Mouse (Mus musculus) frontal cortex, postnatal 36 days (tissue): ENCODE measurements around the gene Npvf.

ENCODE experiments used
- DNase-seq, 2 experiments: peaks; one replicate each; pipeline ENCODE4 v3.0.0; 2022; ENCODE audit warnings: low spot score in 2 of 2

The Npvf gene

GRCm38 (mm10) chr6:50654356-50654755, at the start of gene Npvf:
Npvf (minus strand) TSS chr6:50654439.
- DNase-seq: no peak

GRCm38 (mm10) chr6:50689121-50689815, 35.0 kb upstream of the Npvf start:
- peak in 1 of 2 experiments; percentile 19 for DNase-seq

GRCm38 (mm10) chr6:50684646-50685415, 30.6 kb upstream of the Npvf start:
- DNase-seq: peak; percentile 12 to 18

DNA sequence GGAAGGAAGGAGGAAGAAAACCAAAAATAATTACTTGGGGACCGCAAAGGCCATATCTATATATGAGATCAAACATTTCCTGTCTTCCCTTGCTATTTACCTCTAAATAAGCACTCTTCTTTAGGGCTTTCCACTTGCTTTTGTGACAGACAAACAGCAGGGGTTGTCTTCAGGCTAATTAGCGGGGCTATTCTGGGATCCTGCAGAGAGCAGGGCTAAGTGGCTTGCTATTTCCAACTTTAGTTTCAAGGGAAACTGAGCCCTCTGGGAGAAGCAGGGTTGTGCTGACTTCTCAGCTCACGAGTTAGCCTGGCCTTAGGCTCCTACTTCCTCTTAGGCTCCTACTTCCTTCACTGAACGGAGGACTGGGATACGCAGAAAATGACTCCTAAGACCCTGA, 27.3 kb upstream of the Npvf start:
- DNase-seq: no peak

DNA sequence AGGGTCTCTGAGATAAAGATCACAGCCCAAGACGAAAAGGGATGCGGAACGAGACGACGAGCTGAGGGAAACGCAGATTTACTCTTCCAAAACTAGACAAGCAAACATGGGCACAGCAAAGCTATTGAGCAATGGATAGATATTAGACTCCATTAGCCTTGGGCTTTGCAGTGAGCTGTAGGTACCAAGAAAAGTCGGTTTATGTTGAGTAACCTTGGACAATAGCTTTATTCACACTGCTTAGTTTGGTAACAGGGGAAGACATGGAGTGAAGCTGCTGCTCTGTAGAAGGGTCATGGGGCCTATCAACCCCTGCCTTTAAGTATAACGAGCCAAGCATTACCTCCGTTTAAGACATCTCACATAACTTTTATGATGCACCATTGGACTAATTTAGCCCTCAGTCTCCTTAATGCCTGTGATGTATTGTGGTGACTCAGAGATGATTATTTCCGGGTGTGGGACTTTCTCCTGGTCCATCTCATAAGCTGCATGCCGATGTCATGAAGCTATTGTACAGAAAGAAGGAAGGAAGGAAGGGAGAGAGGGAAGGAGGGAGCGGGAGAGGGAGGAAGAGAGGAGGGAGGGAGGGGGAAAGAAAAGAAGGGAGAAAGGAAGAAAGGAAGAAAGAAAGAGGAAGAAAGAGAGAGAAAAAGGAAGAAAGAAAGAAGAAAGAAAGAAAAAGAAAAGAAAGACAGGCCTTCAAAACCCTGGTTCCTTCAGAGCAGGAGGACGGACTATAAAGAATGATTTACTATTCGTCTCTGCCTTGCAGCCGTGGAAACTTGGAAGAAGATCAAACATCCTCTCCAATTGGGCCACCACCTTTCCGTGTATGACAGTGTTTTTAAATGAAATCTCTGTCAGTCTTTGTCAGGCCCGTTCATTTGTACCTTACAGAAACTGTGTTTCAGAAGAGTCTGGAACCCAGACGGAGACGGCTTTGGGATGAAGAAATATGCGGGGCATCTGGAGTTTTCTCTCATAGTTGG, 26.3 kb upstream of the Npvf start:
- no peak for DNase-seq

DNA sequence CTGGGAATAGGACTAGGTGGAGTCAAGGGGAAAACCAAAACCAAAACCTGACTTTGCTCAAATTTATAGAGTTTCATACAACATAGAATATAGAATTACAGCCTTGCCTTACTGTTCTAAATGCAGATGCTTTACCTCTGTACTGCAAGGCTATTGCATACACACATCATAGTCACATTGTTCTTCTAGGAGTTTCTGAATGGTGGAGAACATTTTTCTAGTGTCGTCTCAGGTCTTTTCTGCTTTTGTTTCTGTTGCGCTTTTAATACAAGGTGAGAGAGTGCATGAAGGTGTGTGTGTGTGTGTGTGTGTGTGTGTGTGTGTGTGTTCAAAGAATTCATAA, 25.2 kb upstream of the Npvf start:
- no peak for DNase-seq

DNA sequence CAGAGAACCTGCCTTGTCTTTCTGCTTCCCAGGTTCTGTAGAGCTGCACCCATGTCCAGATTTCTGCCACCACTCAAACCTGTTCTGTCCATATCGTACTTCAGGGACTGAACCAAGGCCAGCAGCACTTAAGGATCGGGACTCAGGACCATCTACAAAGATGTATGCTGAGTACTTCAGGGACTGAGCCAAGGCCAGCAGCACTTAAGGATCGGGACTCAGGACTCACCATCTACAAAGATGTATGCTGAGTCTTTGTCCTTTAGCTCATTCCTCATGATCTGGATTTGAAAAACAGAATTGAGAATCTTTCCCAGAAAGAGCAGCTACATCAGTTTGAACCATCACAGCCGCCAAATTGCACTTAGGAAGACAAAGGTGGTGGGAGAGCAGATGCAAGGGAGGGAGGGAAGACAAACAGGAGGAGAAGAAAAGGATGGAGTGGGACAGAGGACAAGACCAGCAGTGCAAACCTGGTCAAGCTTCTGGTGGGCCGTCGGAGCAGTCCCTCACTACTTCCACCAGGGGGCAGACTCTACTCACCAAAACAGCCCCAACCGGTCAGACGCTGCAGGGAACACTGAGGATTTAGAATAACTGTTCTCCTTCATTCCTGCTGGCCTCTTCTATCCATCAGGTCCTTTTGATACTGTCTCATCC, 24.7 kb upstream of the Npvf start:
- DNase-seq: peak; percentile 75 to 80

GRCm38 (mm10) chr6:50671191-50671590, 17.0 kb upstream of the Npvf start:
- no peak for DNase-seq

DNA sequence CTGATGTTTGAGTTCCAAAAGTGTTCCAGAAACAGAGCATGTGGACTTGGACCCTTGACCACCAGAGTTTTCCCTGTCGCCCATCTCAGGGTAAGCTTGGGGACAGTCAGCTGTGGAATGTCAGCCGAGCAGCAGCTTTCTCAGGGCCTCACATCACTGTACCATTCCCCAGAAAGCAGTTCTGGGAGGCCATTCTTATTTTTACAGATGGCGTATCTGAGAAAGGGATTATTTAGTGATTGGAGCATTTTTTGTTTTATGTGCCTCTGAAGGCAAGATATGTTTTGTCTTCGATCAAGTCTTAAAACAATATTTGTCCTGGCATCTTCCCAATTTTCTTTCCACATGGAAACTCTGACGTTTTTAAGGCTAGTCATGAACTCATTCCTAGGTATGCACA, 12.7 kb upstream of the Npvf start:
- no peak for DNase-seq

DNA sequence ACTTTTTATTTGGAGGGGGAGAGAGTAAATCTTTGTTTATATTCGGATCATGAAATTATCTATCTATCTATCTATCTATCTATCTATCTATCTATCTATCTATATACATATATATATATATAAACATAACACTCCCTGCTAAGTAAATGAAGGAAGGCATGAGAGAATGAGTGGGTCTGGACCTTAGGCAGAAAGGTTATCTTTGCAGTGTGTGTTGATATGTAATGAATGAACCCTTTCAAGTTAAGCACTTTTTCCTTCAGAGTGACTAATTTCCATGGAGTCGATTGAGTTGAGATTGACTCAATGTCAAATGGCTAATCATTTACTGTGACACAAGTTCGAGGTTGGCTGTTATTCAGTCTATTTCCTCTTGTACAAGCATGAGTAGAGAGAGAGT, 10.8 kb upstream of the Npvf start:
- no peak for DNase-seq

GRCm38 (mm10) chr6:50664193-50664592, 10.0 kb upstream of the Npvf start:
- no peak for DNase-seq

GRCm38 (mm10) chr6:50662925-50663583, 8.8 kb upstream of the Npvf start:
- DNase-seq: no peak

DNA sequence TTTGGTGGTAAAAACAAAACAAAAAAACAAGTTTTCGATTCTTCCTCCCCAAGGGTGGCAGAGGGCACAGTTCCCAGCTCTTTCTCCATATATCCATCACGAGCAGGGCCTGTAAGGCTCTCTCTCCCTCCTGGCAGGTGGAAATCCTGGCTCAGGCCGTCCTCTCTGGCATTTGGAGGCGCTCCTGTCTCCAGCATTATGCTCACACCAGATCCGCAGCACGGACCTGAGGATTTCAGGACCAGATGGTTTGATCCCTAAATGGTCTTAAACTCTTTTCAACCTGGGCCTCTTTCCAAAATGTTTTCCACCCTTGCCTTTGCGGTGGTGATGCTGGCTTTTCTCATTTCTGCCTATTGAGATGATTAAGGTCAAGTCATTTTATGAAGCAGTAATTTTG, 7.5 kb upstream of the Npvf start:
- DNase-seq: no peak

DNA sequence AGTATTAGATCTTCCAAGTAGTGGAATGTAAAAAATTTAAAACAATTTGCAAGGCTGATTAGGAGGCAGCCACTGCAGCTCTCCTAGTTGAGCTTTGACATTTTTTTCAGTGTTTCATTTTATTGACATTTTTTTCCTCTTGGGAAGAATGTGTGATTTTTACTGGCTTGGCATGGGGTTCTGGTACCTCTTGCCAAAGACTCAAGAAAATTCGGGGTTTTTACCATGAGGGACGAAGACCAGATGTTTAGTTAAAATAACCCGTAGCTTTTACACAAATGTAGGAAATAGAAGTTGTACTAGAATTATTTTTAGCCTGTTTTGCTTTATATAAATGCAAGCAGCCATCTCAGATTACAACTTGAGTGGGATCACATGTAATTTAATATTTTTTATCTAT, 4.2 kb upstream of the Npvf start:
- DNase-seq: no peak

DNA sequence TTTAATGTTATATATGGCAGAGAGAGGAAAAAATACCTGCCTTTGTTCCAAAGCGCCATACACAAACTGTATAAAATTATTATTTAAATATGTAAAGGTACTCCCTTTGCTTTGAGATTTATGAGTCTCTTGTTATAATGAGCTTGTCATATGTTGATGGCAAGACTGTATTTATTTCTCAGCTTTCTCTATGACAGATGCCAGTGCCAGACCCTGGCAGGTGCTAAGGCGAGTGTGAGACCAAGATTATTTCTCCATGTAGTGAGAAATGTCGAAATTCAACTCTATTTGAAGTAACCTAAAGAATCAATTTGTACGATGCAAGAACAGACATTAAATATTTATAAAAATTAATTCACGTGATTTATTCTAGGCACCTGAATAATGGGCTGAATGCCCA, 3.8 kb upstream of the Npvf start:
- DNase-seq: no peak

- no peak for DNase-seq
Observed at GRCm38 (mm10) chr6:50656426-50656825, 2.2 kb upstream of the Npvf start.

DNA sequence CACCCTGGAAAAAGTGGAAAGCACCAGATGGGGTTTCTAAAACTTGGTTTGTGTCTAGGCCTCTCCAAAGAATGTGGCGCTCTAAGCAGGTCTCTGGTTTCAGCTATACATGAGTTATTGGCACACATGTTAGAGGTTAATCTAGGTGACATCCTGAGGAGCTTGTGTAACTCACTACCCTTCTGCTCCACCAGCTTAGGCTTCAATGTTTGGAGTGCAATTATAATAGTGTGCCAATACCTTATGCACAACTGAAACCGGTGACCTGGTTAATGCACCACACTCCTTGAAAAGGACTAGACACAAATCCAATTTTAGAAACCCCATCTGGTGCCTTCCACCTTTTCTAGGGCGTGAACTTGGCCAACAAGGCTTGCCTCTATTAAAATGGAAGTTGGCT, 1.7 kb upstream of the Npvf start:
- no peak for DNase-seq

GRCm38 (mm10) chr6:50647656-50648055, 6.6 kb downstream of the Npvf start:
- DNase-seq: no peak

- no peak for DNase-seq
Observed at GRCm38 (mm10) chr6:50646659-50647058, 7.6 kb downstream of the Npvf start.

DNA sequence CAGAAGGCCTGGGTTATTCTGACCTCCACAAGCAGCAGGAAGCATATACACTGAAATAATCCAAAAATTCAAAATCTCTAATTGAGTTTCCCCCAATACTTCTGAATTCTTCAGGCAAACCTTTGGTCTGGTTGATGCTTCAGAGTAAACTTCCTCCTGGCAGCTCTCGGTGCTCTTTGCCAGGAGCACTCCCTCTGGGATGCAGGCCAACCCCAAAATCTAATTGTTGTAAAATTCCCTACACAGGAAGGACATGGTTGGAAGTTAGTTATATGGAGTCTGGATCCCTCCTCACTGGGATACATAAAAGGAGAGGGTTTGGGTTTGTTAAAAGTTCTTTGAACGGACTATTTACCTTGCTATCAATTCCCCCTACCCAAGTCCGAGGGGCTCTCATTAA, 9.5 kb downstream of the Npvf start:
- no peak for DNase-seq

GRCm38 (mm10) chr6:50641898-50642297, 12.3 kb downstream of the Npvf start:
- no peak for DNase-seq
